Mouse (Mus musculus) layer of hippocampus, postnatal 25 days (tissue): ENCODE data around the gene Rad23b. TPM values are rescaled to one million over a fixed set of nuclear protein-coding genes. Genes with fewer than 3 reads are reported as not detected.

ENCODE experiments used
- total RNA-seq, 2 experiments: library from RNA; stranded (reverse); gene quantifications; 2 replicates each; pipeline ENCODE4 v1.2.3; 2021

Gene Rad23b
- total RNA-seq, 2 experiments from 2014 or later = 169 to 176 TPM

Other genes with a start within 250 kb of the Rad23b start
- gene Klf4, start 182.4 kb downstream of the Rad23b start, total RNA-seq = 1 to 10 TPM; 5.2 to 5.3 TPM